Mouse (Mus musculus): Measurements from ENCODE around the gene Syngr2.

DNA sequence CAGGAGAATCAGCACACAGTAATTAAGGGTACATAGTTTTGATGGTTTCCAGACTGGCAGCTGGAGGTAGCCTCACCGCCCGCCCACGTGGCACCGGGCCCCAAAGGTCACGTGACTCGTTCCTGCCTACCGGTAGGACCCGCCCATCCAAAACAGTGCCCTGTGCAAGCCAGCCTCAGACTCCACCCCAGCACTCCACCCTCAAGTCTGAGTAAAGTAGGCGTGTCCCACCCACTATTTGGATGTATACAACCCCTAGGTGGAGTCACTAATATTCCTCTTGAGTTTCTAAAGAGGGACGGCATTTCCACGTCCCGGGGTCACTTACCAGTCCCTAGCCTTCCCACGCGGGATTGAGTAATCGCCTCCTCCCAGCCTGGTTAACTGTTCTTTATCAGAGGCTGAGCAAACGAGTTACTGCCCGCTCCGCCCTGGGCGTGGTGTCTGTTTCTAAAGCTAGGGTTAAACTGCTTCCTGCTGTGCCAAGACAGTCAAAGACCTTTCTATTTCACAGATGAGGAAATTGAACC, 28.8 kb upstream of the Syngr2 start:
- TF ChIP-seq CTCF (conservative IDR thresholded peaks at IDR 0.05; ENCODE audit: low read length) (no peak), POU5F1 (IDR thresholded peaks at IDR 0.05; ENCODE audit: borderline replicate concordance, low read length) (no peak), NANOG (IDR thresholded peaks at IDR 0.05; ENCODE audit: borderline replicate concordance, low read length) (no peak)

Measured in E14TG2a.4 (cell line).